Mouse (Mus musculus) heart, postnatal 14 days (tissue): ENCODE results near the gene Gm39653. TPM values are rescaled to one million over a fixed set of nuclear protein-coding genes. Genes with fewer than 3 reads are reported as not detected.
A peak's percentile ranks its signal among the peaks of the same experiment; 100 is the strongest.

ENCODE experiments used
- DNase-seq, 2 experiments: peaks; one replicate each; pipeline ENCODE4 v3.0.0; 2021 to 2022
- intact Hi-C: fragments of 180-260 bp; cut with DNase I; formaldehyde crosslinking; loops from one replicate; pipeline ENCODE4 v1.15.1; 2025
- total RNA-seq, 2 experiments: library from RNA; stranded (reverse); gene quantifications; 2 replicates each; pipeline ENCODE4 v1.2.3; 2021

Gene Gm39653
- total RNA-seq, 2 experiments from 2014 or later = not detected

- DNase-seq = peak in 1 of 2 experiments; percentile 11
- intact Hi-C loops = loop anchor here (1.0 to 10.0 kb wide), 5 partner anchors 93 to 1246 kb away; partner anchors contain the start of genes Klf7 and Mettl21a
Observed at GRCm38 (mm10) chr1:63668852-63669160, 53.0 kb downstream of the Gm39653 start.

Other genes starting within 250 kb of the Gm39653 start
- 1 to 10 TPM; 2.8 to 3.5 TPM for gene Adam23, start 170.1 kb upstream of the Gm39653 start, total RNA-seq
- not detected for gene Dytn, start 71.0 kb downstream of the Gm39653 start, total RNA-seq
- not detected for gene Mdh1b, start 114.3 kb downstream of the Gm39653 start, total RNA-seq
- 10 to 100 TPM; 25.4 to 27.3 TPM for gene Fastkd2, start 114.6 kb downstream of the Gm39653 start, total RNA-seq
- not detected for gene 4933402D24Rik, start 153.3 kb downstream of the Gm39653 start, total RNA-seq